Comparison of ENCODE assay signal across 9 mouse cellular contexts in the genomic region with DNA sequence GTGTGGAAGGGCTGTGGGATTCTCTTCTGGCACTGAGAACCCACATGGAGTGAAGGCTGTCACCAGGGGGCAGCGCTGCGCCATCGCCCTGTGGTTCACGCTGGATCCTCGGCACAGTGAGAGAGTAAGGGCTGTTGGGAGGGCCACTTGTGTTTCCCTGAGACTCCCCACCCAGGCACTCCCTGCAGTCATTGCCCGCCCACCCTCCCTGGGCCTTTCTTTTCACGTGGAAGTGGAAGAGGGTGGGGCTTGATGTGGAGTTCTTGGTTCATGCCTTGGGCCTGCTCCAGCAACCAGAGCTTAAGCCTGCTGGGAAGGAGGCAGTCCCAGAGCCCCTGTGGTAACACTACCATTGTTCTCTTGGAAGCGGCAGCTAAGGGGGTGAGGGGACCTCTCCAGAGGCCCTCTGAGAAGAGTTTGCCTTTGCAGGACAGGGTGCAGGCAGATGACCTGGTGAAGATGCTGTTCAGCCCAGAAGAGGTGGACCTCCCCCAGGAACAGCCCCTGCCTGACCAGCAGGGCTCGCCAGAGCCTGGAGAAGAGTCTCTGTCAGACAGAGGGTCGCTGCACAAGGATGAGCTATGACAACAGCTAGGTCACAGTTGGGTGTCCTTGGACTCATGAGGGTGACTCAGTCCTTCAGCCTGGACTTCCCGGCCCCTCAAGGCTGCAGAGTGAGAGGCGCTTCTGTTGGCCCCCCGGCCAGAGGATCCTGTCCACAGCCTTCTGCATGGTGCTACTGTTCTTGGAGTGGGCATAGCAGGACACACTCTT. TPM values are rescaled to one million over a fixed set of nuclear protein-coding genes. Genes with fewer than 3 reads are reported as not detected.
DNase-seq lines count a peak whose midpoint lies in the region; ATAC-seq lines count a peak whose summit lies in the region.
"Had no signal": no experiment of that assay in that cellular context is flagged by ENCODE, and none has a peak within 500 bp of the region (broad histone marks: within the 10 kb centered on the region; RNA-seq: fewer than 3 reads in every experiment).

No protein-coding gene starts in this region.

- no peaks in the 10 kb centered on the region for H3K9me3 ChIP-seq in hindbrain, embryonic 12.5 days (replicated peaks)

- peak overlapping the region; percentile 60 for H3K27ac ChIP-seq in brown adipose tissue, adult 24 weeks (replicated peaks; ENCODE audit: low read depth, low read length)
- H3K27ac ChIP-seq in hindbrain, embryonic 12.5 days, result no peak overlapping the region

- H3K27me3 ChIP-seq in hindbrain, embryonic 12.5 days, result no peaks in the 10 kb centered on the region

- peak; percentile 79 for DNase-seq in Muller cell, postnatal 12 days (ENCODE audit: inconsistent ontology term)
- DNase-seq in frontal cortex, postnatal 36 days (ENCODE audit: low spot score in 2 of 2), result peak; percentile 59 to 63
- DNase-seq in layer of hippocampus, postnatal 25 days (ENCODE audit: extremely low spot score in 1 of 2, low spot score in 1 of 2), result peak; percentile 60 to 76
- peak; percentile 46 to 58 for DNase-seq in right cerebral cortex, postnatal 36 days (ENCODE audit: low spot score in 2 of 2)
- DNase-seq in urinary bladder, postnatal 4 days (ENCODE audit: low spot score in 2 of 2), result peak; percentile 55 to 78

- peak; percentile 65 for ATAC-seq in hindbrain, embryonic 12.5 days (ENCODE audit: low FRiP score)
- ATAC-seq in megakaryocyte progenitor cell, adult 5-6 weeks (replicated peaks; ENCODE audit: poor library complexity), result peak; percentile 97

- 28% methylated on average over 13 of the region's 13 CpGs for WGBS in hindbrain, embryonic 12.5 days

- 0 out of 2 replicates have a peak, but pooled peaks cover 3% of the 10 kb centered on the region for H3K4me1 ChIP-seq in brown adipose tissue, adult 24 weeks (ENCODE audit: control insufficient read depth, insufficient read depth, insufficient read length, low read length)
- H3K4me1 ChIP-seq in hindbrain, embryonic 12.5 days, result peaks cover 11% of the 10 kb centered on the region

- H3K4me3 ChIP-seq in brown adipose tissue, adult 24 weeks (ENCODE audit: insufficient read depth, low read depth, low read length), result no peak overlapping the region
- no peak overlapping the region for H3K4me3 ChIP-seq in hindbrain, embryonic 12.5 days

- 0 out of 2 replicates have a peak overlapping the region, but pooled peaks have one; percentile 8 for H3K9ac ChIP-seq in hindbrain, embryonic 12.5 days

- no peak overlapping the region for H3K4me2 ChIP-seq in hindbrain, embryonic 12.5 days (replicated peaks)

- H3K36me3 ChIP-seq in hindbrain, embryonic 12.5 days, result peaks cover 35% of the 10 kb centered on the region

RNA-seq across cellular contexts. Expression of gene Cldn19, which starts 7.6 kb away (rescaled TPM):
- 0.46 TPM in 1 of 2 replicates, not detected in the other for polyA plus RNA-seq in brown adipose tissue, adult 24 weeks (2012; ENCODE audit: insufficient read depth, insufficient read length, missing spikeins)
- polyA plus RNA-seq in hindbrain, embryonic 12.5 days (2016; fragmentation: Nextera tagmentation; extraction: Ambion mirVana), result 0.43 and 0.63 TPM in 2 replicates
- under 1 TPM; 0.32 to 0.33 TPM for total RNA-seq in layer of hippocampus, postnatal 25 days (2021)
- total RNA-seq in megakaryocyte progenitor cell, adult 5-6 weeks (2015), result not detected in 2 replicates
- not detected in 2 replicates for total RNA-seq in megakaryocyte progenitor cell, adult 5-6 weeks (2017)
- polyA plus RNA-seq: liver, embryonic 16.5 days had no signal

RNA-seq across cellular contexts. Expression of gene P3h1, which starts 14.9 kb away (rescaled TPM):
- 5.7 and 6.5 TPM in 2 replicates for polyA plus RNA-seq in brown adipose tissue, adult 24 weeks (2012; ENCODE audit: insufficient read depth, insufficient read length, missing spikeins)
- polyA plus RNA-seq in hindbrain, embryonic 12.5 days (2016; fragmentation: Nextera tagmentation; extraction: Ambion mirVana), result 23.0 and 24.5 TPM in 2 replicates
- 1 to 10 TPM; 7.5 to 7.7 TPM for total RNA-seq in layer of hippocampus, postnatal 25 days (2021)
- total RNA-seq in megakaryocyte progenitor cell, adult 5-6 weeks (2015), result 7.2 and 7.7 TPM in 2 replicates
- 9.6 and 10.6 TPM in 2 replicates for total RNA-seq in megakaryocyte progenitor cell, adult 5-6 weeks (2017)

RNA-seq across cellular contexts. Expression of gene AU022252, which starts 15.1 kb away (rescaled TPM):
- polyA plus RNA-seq in brown adipose tissue, adult 24 weeks (2012; ENCODE audit: insufficient read depth, insufficient read length, missing spikeins), result 4.3 and 6.8 TPM in 2 replicates
- 36.3 and 38.7 TPM in 2 replicates for polyA plus RNA-seq in hindbrain, embryonic 12.5 days (2016; fragmentation: Nextera tagmentation; extraction: Ambion mirVana)
- total RNA-seq in layer of hippocampus, postnatal 25 days (2021), result 10 to 100 TPM; 32.4 to 36.7 TPM
- total RNA-seq in megakaryocyte progenitor cell, adult 5-6 weeks (2015), result 3.4 and 4.6 TPM in 2 replicates
- 8.0 and 12.4 TPM in 2 replicates for total RNA-seq in megakaryocyte progenitor cell, adult 5-6 weeks (2017)

RNA-seq across cellular contexts. Expression of gene Tmem269, which starts 29.6 kb away (rescaled TPM):
- polyA plus RNA-seq in brown adipose tissue, adult 24 weeks (2012; ENCODE audit: insufficient read depth, insufficient read length, missing spikeins), result not detected in 2 replicates
- 0.28 TPM in 1 of 2 replicates, not detected in the other for polyA plus RNA-seq in hindbrain, embryonic 12.5 days (2016; fragmentation: Nextera tagmentation; extraction: Ambion mirVana)
- total RNA-seq in layer of hippocampus, postnatal 25 days (2021), result under 1 TPM in 1 of 2 experiments, not detected in 1; 0.34 TPM
- not detected in 2 replicates for total RNA-seq in megakaryocyte progenitor cell, adult 5-6 weeks (2015)
- not detected in 2 replicates for total RNA-seq in megakaryocyte progenitor cell, adult 5-6 weeks (2017)
- polyA plus RNA-seq: liver, embryonic 16.5 days had no signal

RNA-seq across cellular contexts. Expression of gene Ybx1, which starts 46.8 kb away (rescaled TPM):
- 573 and 1,023 TPM in 2 replicates for polyA plus RNA-seq in brown adipose tissue, adult 24 weeks (2012; ENCODE audit: insufficient read depth, insufficient read length, missing spikeins)
- 1,173 and 1,272 TPM in 2 replicates for polyA plus RNA-seq in hindbrain, embryonic 12.5 days (2016; fragmentation: Nextera tagmentation; extraction: Ambion mirVana)
- 100 to 1,000 TPM; 287 to 320 TPM for total RNA-seq in layer of hippocampus, postnatal 25 days (2021)
- total RNA-seq in megakaryocyte progenitor cell, adult 5-6 weeks (2015), result 1,533 and 1,599 TPM in 2 replicates
- 1,470 and 1,694 TPM in 2 replicates for total RNA-seq in megakaryocyte progenitor cell, adult 5-6 weeks (2017)
